Mouse (Mus musculus): Measurements from ENCODE around the gene Cxcr2.

- no peak for TF ChIP-seq POLR2A (IDR thresholded peaks at IDR 0.05; ENCODE audit: control insufficient read depth, extremely low read depth, insufficient read depth, low read length, poor library complexity)
- TF ChIP-seq CTCF (IDR thresholded peaks at IDR 0.05; ENCODE audit: borderline replicate concordance, control insufficient read depth, extremely low read depth, insufficient read depth, low read length, poor library complexity), result no peak
These were observed 12.0 kb upstream of the Cxcr2 start for GRCm38 (mm10) chr1:74141781-74142180.
